Mouse (Mus musculus) erythroid progenitor cell, adult 5-6 weeks (primary cell): ENCODE measurements around the gene Ercc2. TPM values are rescaled to one million over a fixed set of nuclear protein-coding genes. Genes with fewer than 3 reads are reported as not detected.

Experiments
- ATAC-seq: replicated peaks from 2 replicates; pipeline ENCODE4 v1.8.0; 2016; ENCODE audit warnings: moderate number of reproducible peaks, mild to moderate bottlenecking, moderate TSS enrichment, inconsistent platforms; ENCODE audit not compliant: poor library complexity, low FRiP score, severe bottlenecking
- total RNA-seq, 2 experiments: library from RNA; stranded (forward) in 1 of 2; stranded (reverse) in 1 of 2; fragments of 150-400 nt in 1 of 2; fragments of 186-747, 209-891 nt in 1 of 2; gene quantifications; 2 replicates each; pipeline versions ENCODE4 v1.2.3 to v1.2.4; 2015 to 2017; ENCODE audit warnings: low replicate concordance in 2 of 2

Ercc2 gene
- total RNA-seq, 2 experiments from 2014 or later = 1.7 to 11.3 TPM

- ATAC-seq = no peak
Measured at GRCm38 (mm10) chr7:19437048-19437447, 55.2 kb downstream of the Ercc2 start.

- no peak for ATAC-seq
Measured at GRCm38 (mm10) chr7:19441448-19442091, 59.8 kb downstream of the Ercc2 start.

DNA sequence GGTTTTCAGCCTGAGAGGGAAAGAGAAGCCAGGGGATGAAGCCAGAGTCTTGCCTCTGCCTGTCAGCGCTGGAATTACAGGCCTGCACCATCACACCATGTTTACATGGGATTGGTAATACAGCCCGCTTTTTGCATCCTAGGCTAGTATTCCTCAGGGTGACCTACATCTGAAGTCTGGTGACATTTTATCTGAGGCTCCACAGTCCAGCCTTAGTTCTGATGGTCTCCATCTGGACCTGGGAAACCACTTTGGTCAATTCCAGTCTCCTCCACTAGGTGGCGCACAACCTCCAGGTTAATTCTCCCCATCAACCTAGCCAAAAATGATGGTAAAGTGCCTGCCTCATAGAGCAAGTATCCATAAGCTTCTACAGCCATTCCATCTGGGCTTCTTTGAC lies 61.5 kb downstream of the Ercc2 start:
- ATAC-seq = peak; percentile 46

GRCm38 (mm10) chr7:19444801-19445200 lies 63.0 kb downstream of the Ercc2 start:
- no peak for ATAC-seq

Other genes starting within 250 kb of the Ercc2 start
- 2.5 and 2.9 TPM in 2 replicates for gene Qpctl, start 232.7 kb upstream of the Ercc2 start, total RNA-seq (2015; ENCODE audit: low replicate concordance)
- gene Qpctl, start 232.7 kb upstream of the Ercc2 start, total RNA-seq (2017; ENCODE audit: low replicate concordance) = 1.9 TPM in 2 replicates
- gene Snrpd2, start 232.3 kb upstream of the Ercc2 start, total RNA-seq (2015; ENCODE audit: low replicate concordance) = 15.5 and 22.0 TPM in 2 replicates
- gene Snrpd2, start 232.3 kb upstream of the Ercc2 start, total RNA-seq (2017; ENCODE audit: low replicate concordance) = 5.4 and 15.7 TPM in 2 replicates
- not detected in 2 replicates for gene Gipr, start 215.9 kb upstream of the Ercc2 start, total RNA-seq (2015; ENCODE audit: low replicate concordance)
- gene Gipr, start 215.9 kb upstream of the Ercc2 start, total RNA-seq (2017; ENCODE audit: low replicate concordance) = not detected in 2 replicates
- gene Eml2, start 205.6 kb upstream of the Ercc2 start, total RNA-seq (2015; ENCODE audit: low replicate concordance) = 2.5 TPM in 1 of 2 replicates, not detected in the other
- gene Eml2, start 205.6 kb upstream of the Ercc2 start, total RNA-seq (2017; ENCODE audit: low replicate concordance) = 1.3 TPM in 1 of 2 replicates, not detected in the other
- gene Gpr4, start 169.5 kb upstream of the Ercc2 start, total RNA-seq (2015; ENCODE audit: low replicate concordance) = not detected in 2 replicates
- gene Gpr4, start 169.5 kb upstream of the Ercc2 start, total RNA-seq (2017; ENCODE audit: low replicate concordance) = not detected in 2 replicates
- gene Opa3, start 153.7 kb upstream of the Ercc2 start, total RNA-seq (2015; ENCODE audit: low replicate concordance) = 19.8 and 25.6 TPM in 2 replicates
- 20.0 and 22.7 TPM in 2 replicates for gene Opa3, start 153.7 kb upstream of the Ercc2 start, total RNA-seq (2017; ENCODE audit: low replicate concordance)
- 34.0 and 58.7 TPM in 2 replicates for gene Vasp, start 110.2 kb upstream of the Ercc2 start, total RNA-seq (2015; ENCODE audit: low replicate concordance)
- 17.9 and 26.7 TPM in 2 replicates for gene Vasp, start 110.2 kb upstream of the Ercc2 start, total RNA-seq (2017; ENCODE audit: low replicate concordance)
- gene Ppm1n, start 101.9 kb upstream of the Ercc2 start, total RNA-seq (2015; ENCODE audit: low replicate concordance) = not detected in 2 replicates
- gene Ppm1n, start 101.9 kb upstream of the Ercc2 start, total RNA-seq (2017; ENCODE audit: low replicate concordance) = not detected in 2 replicates
- 4.0 TPM in 1 of 2 replicates, not detected in the other for gene Rtn2, start 99.4 kb upstream of the Ercc2 start, total RNA-seq (2015; ENCODE audit: low replicate concordance)
- gene Rtn2, start 99.4 kb upstream of the Ercc2 start, total RNA-seq (2017; ENCODE audit: low replicate concordance) = not detected in 2 replicates
- 6.3 and 7.9 TPM in 2 replicates for gene Fosb, start 72.0 kb upstream of the Ercc2 start, total RNA-seq (2015; ENCODE audit: low replicate concordance)
- 1.3 and 3.3 TPM in 2 replicates for gene Fosb, start 72.0 kb upstream of the Ercc2 start, total RNA-seq (2017; ENCODE audit: low replicate concordance)
- 3.6 and 12.6 TPM in 2 replicates for gene Ercc1, start 37.2 kb upstream of the Ercc2 start, total RNA-seq (2015; ENCODE audit: low replicate concordance)
- gene Ercc1, start 37.2 kb upstream of the Ercc2 start, total RNA-seq (2017; ENCODE audit: low replicate concordance) = 1.2 and 1.8 TPM in 2 replicates
- 2.1 and 3.6 TPM in 2 replicates for gene Cd3eap, start 22.5 kb upstream of the Ercc2 start, total RNA-seq (2015; ENCODE audit: low replicate concordance)
- 0.45 and 4.0 TPM in 2 replicates for gene Cd3eap, start 22.5 kb upstream of the Ercc2 start, total RNA-seq (2017; ENCODE audit: low replicate concordance)
- not detected in 2 replicates for gene Ppp1r13l, start 22.3 kb upstream of the Ercc2 start, total RNA-seq (2015; ENCODE audit: low replicate concordance)
- 0.64 and 1.7 TPM in 2 replicates for gene Ppp1r13l, start 22.3 kb upstream of the Ercc2 start, total RNA-seq (2017; ENCODE audit: low replicate concordance)
- gene Klc3, start 22.1 kb downstream of the Ercc2 start, total RNA-seq (2015; ENCODE audit: low replicate concordance) = 2.5 TPM in 1 of 2 replicates, not detected in the other
- gene Klc3, start 22.1 kb downstream of the Ercc2 start, total RNA-seq (2017; ENCODE audit: low replicate concordance) = not detected in 2 replicates
- not detected in 2 replicates for gene Ckm, start 22.8 kb downstream of the Ercc2 start, total RNA-seq (2015; ENCODE audit: low replicate concordance)
- not detected in 2 replicates for gene Ckm, start 22.8 kb downstream of the Ercc2 start, total RNA-seq (2017; ENCODE audit: low replicate concordance)
- 4.3 and 8.8 TPM in 2 replicates for gene Mark4, start 76.8 kb downstream of the Ercc2 start, total RNA-seq (2015; ENCODE audit: low replicate concordance)
- gene Mark4, start 76.8 kb downstream of the Ercc2 start, total RNA-seq (2017; ENCODE audit: low replicate concordance) = 1.1 and 1.2 TPM in 2 replicates
- gene Exoc3l2, start 81.3 kb downstream of the Ercc2 start, total RNA-seq (2015; ENCODE audit: low replicate concordance) = not detected in 2 replicates
- gene Exoc3l2, start 81.3 kb downstream of the Ercc2 start, total RNA-seq (2017; ENCODE audit: low replicate concordance) = not detected in 2 replicates
- gene Bloc1s3, start 126.4 kb downstream of the Ercc2 start, total RNA-seq (2015; ENCODE audit: low replicate concordance) = 2.9 TPM in 2 replicates
- 0.13 and 0.15 TPM in 2 replicates for gene Bloc1s3, start 126.4 kb downstream of the Ercc2 start, total RNA-seq (2017; ENCODE audit: low replicate concordance)
- 12.6 and 31.9 TPM in 2 replicates for gene Trappc6a, start 126.4 kb downstream of the Ercc2 start, total RNA-seq (2015; ENCODE audit: low replicate concordance)
- 3.5 and 5.8 TPM in 2 replicates for gene Trappc6a, start 126.4 kb downstream of the Ercc2 start, total RNA-seq (2017; ENCODE audit: low replicate concordance)
- not detected in 2 replicates for gene Nkpd1, start 135.8 kb downstream of the Ercc2 start, total RNA-seq (2015; ENCODE audit: low replicate concordance)
- gene Nkpd1, start 135.8 kb downstream of the Ercc2 start, total RNA-seq (2017; ENCODE audit: low replicate concordance) = not detected in 2 replicates
- gene Ppp1r37, start 181.1 kb downstream of the Ercc2 start, total RNA-seq (2015; ENCODE audit: low replicate concordance) = 51.1 and 51.5 TPM in 2 replicates
- 54.5 and 74.7 TPM in 2 replicates for gene Ppp1r37, start 181.1 kb downstream of the Ercc2 start, total RNA-seq (2017; ENCODE audit: low replicate concordance)
- gene Zfp296, start 195.3 kb downstream of the Ercc2 start, total RNA-seq (2015; ENCODE audit: low replicate concordance) = not detected in 2 replicates
- gene Zfp296, start 195.3 kb downstream of the Ercc2 start, total RNA-seq (2017; ENCODE audit: low replicate concordance) = 1.7 TPM in 1 of 2 replicates, not detected in the other
- gene Gemin7, start 195.6 kb downstream of the Ercc2 start, total RNA-seq (2015; ENCODE audit: low replicate concordance) = 78.9 and 80.1 TPM in 2 replicates
- 19.6 and 26.4 TPM in 2 replicates for gene Gemin7, start 195.6 kb downstream of the Ercc2 start, total RNA-seq (2017; ENCODE audit: low replicate concordance)
- 12.3 and 14.3 TPM in 2 replicates for gene Clasrp, start 222.5 kb downstream of the Ercc2 start, total RNA-seq (2015; ENCODE audit: low replicate concordance)
- gene Clasrp, start 222.5 kb downstream of the Ercc2 start, total RNA-seq (2017; ENCODE audit: low replicate concordance) = 19.9 and 45.4 TPM in 2 replicates
- 1.7 and 3.2 TPM in 2 replicates for gene Relb, start 247.4 kb downstream of the Ercc2 start, total RNA-seq (2015; ENCODE audit: low replicate concordance)
- 4.0 TPM in 1 of 2 replicates, not detected in the other for gene Relb, start 247.4 kb downstream of the Ercc2 start, total RNA-seq (2017; ENCODE audit: low replicate concordance)